Mouse (Mus musculus): Measurements from ENCODE around the gene Clec4e. TPM values are rescaled to one million over a fixed set of nuclear protein-coding genes. Genes with fewer than 3 reads are reported as not detected.
"Not testable (repeated sequence)": the region's sequence is repeated elsewhere in the genome, so short reads cannot be mapped to it uniquely, and the experiment has no call there.

The Clec4e gene
- polyA plus RNA-seq, 2 experiments, result 0.52 to 0.85 TPM

DNA sequence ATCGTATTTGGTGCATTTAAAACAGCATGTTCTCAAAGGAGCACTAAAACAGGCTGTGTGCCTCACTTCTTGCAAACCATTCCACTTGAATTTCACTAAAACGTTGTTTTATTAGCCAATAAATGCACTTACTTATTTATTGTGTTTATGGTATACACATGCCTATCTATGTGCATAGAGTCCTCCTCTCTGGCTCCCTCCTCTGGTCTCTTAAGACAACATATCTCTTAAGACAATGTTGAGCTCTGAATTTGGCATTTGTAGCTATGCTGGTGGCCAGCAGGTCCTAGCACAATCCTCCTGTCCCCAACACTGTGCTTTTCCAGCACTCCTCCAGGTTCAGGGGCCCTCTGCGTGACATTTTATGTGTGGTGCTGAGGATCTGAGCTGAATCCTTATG is 30.7 kb downstream of the Clec4e start:
- no peak for DNase-seq (ENCODE audit: low read depth in 3 of 3, low spot score in 3 of 3)
- 65% methylated on average over 3 of the region's 3 CpGs for WGBS (ENCODE audit: insufficient replicate concordance)
- Histone ChIP-seq H3K9me3 (ENCODE audit: control insufficient read depth, low read length) (no peaks in the 10 kb centered on the region), H3K9ac (replicated peaks) (no peak overlapping the region), H3K4me2 (ENCODE audit: low read depth) (no peak overlapping the region), H3K4me3 (ENCODE audit: insufficient read depth in 1 of 2, low read depth in 2 of 2, low read length in 2 of 2) (no peak overlapping the region), H3K27me3 (ENCODE audit: control insufficient read depth, insufficient read depth, low read length) (no peaks in the 10 kb centered on the region), H3K36me3 (replicated peaks; ENCODE audit: control insufficient read depth, insufficient read depth, low read depth) (no peaks in the 10 kb centered on the region), H3K27ac (no peak overlapping the region), H3K4me1 (replicated peaks; ENCODE audit: control insufficient read depth in 2 of 2, insufficient read depth in 2 of 2, low read length in 1 of 2) (peaks cover 0 to under 1% of the 10 kb centered on the region in 2 experiments; a peak in 1 of 4 replicates)
- ATAC-seq (ENCODE audit: insufficient read depth), result peak; percentile 32; the same call in 1 of the 2 replicates
- TF ChIP-seq EP300 (IDR thresholded peaks at IDR 0.05; ENCODE audit: low read depth) (no peak), CTCF (IDR thresholded peaks at IDR 0.05; ENCODE audit: low read depth) (peak; percentile 45)

DNA sequence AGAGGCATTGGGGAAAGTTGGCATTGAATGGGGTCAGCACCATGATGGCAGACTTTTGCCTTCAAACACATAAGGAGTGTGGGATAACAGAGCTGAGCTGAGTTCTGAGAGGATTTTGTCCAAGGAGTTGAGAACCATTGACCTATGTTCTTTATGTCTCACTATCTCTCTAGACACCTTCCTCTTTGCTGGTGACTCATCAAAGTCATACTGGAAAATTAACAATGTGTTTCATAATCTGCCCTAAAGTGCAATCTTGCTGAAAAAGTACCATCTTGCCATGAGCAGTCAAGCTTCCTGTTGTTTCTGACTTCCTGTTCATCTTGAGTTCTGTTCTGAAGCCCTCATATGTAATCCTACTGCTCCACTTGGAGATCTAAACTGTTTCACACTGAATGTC is 36.9 kb downstream of the Clec4e start:
- ATAC-seq (ENCODE audit: insufficient read depth) (peak; percentile 35; the same call in 1 of the 2 replicates), DNase-seq (ENCODE audit: low read depth in 3 of 3, low spot score in 3 of 3) (no peak)
- Histone ChIP-seq H3K4me3 (ENCODE audit: insufficient read depth in 1 of 2, low read depth in 2 of 2, low read length in 2 of 2) (no peak overlapping the region), H3K27me3 (ENCODE audit: control insufficient read depth, insufficient read depth, low read length) (no peaks in the 10 kb centered on the region), H3K27ac (no peak overlapping the region), H3K9ac (replicated peaks) (no peak overlapping the region), H3K36me3 (replicated peaks; ENCODE audit: control insufficient read depth, insufficient read depth, low read depth) (no peaks in the 10 kb centered on the region), H3K9me3 (ENCODE audit: control insufficient read depth, low read length) (no peaks in the 10 kb centered on the region), H3K4me2 (ENCODE audit: low read depth) (no peak overlapping the region), H3K4me1 (replicated peaks; ENCODE audit: control insufficient read depth in 2 of 2, insufficient read depth in 2 of 2, low read length in 1 of 2) (0 out of 4 replicates have a peak, but pooled peaks cover 0 to 2% of the 10 kb centered on the region in 2 experiments)
- TF ChIP-seq CTCF (IDR thresholded peaks at IDR 0.05; ENCODE audit: low read depth) (no peak), EP300 (IDR thresholded peaks at IDR 0.05; ENCODE audit: low read depth) (no peak)

DNA sequence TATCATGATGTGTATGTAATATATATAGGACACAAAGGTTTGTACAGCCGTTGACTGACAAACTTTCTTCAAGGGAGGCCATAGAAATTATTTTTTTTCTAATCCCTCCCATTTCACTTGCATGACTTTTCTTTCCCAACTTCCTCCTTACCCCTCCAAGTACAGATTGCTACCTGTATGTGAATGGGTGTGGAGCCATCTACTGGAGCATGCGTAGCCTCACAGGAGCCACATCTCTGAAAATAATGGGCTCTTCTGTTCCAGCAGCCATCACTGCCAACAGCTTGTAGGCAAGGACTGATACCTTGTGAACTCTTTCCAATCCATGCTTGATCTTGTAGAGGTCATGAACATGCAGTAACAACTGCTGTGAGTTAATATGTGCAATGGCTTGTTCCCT is 40.8 kb downstream of the Clec4e start:
- H3K27ac ChIP-seq; H3K4me3 ChIP-seq (ENCODE audit: insufficient read depth in 1 of 2, low read depth in 2 of 2, low read length in 2 of 2); H3K36me3 ChIP-seq (replicated peaks; ENCODE audit: control insufficient read depth, insufficient read depth, low read depth); H3K9me3 ChIP-seq (ENCODE audit: control insufficient read depth, low read length); H3K9ac ChIP-seq (replicated peaks); H3K4me1 ChIP-seq (replicated peaks; ENCODE audit: control insufficient read depth in 2 of 2, insufficient read depth in 2 of 2, low read length in 1 of 2); H3K4me2 ChIP-seq (ENCODE audit: low read depth); DNase-seq (ENCODE audit: low read depth in 3 of 3, low spot score in 3 of 3); H3K27me3 ChIP-seq (ENCODE audit: control insufficient read depth, insufficient read depth, low read length); ATAC-seq (ENCODE audit: insufficient read depth): not testable (repeated sequence)
- WGBS (ENCODE audit: insufficient replicate concordance), result 63% methylated on average over 2 of the region's 2 CpGs

DNA sequence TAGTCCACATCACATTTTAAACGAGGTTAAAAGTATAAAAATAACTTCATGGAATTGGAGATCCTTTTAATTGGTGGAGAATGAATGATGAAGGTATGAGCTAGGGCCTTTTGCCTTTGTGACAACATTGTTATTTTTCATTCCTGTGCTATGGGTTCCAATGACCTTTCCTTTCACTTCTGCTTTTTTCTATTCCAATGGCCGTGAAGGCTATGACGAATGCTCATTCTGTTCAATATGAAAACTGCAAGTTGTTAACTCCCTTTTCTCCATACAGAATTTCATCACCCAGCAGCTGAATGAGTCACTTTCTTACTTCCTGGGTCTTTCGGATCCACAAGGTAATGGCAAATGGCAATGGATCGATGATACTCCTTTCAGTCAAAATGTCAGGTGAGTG is 45.5 kb downstream of the Clec4e start:
- Histone ChIP-seq H3K9ac (replicated peaks) (no peak overlapping the region), H3K4me2 (ENCODE audit: low read depth) (no peak overlapping the region), H3K27ac (no peak overlapping the region), H3K9me3 (ENCODE audit: control insufficient read depth, low read length) (no peaks in the 10 kb centered on the region), H3K4me1 (replicated peaks; ENCODE audit: control insufficient read depth in 2 of 2, insufficient read depth in 2 of 2, low read length in 1 of 2) (no peaks in the 10 kb centered on the region), H3K36me3 (replicated peaks; ENCODE audit: control insufficient read depth, insufficient read depth, low read depth) (no peaks in the 10 kb centered on the region), H3K27me3 (ENCODE audit: control insufficient read depth, insufficient read depth, low read length) (no peaks in the 10 kb centered on the region), H3K4me3 (ENCODE audit: insufficient read depth in 1 of 2, low read depth in 2 of 2, low read length in 2 of 2) (no peak overlapping the region)
- ATAC-seq (ENCODE audit: insufficient read depth) (no peak), DNase-seq (ENCODE audit: low read depth in 3 of 3, low spot score in 3 of 3) (no peak)
- 65% methylated on average over 5 of the region's 5 CpGs for WGBS (ENCODE audit: insufficient replicate concordance)
- TF ChIP-seq EP300 (IDR thresholded peaks at IDR 0.05; ENCODE audit: low read depth), result no peak
- TF ChIP-seq CTCF (IDR thresholded peaks at IDR 0.05; ENCODE audit: low read depth), result no peak

DNA sequence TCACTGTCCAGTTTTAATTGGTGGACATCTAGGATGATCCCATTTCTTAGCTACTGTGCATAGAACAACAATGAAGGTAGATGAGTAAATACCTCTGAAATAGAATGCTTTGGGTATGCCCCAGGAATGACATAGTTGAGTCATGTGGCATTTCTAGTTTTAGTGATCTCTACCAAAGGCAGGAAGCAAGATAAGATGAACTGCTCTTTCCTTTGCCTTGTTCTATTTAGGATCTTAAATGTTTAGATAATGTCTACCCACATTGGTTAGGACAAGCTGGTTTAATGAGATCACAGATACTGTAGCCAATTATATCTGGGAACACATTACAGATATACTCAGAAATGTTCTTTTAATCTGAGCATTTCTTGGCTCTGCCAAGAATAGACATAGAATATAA is 52.1 kb downstream of the Clec4e start:
- no peaks in the 10 kb centered on the region for H3K9me3 ChIP-seq (ENCODE audit: control insufficient read depth, low read length)
- ATAC-seq (ENCODE audit: insufficient read depth), result no peak
- no peak overlapping the region for H3K4me3 ChIP-seq (ENCODE audit: insufficient read depth in 1 of 2, low read depth in 2 of 2, low read length in 2 of 2)
- H3K36me3 ChIP-seq (replicated peaks; ENCODE audit: control insufficient read depth, insufficient read depth, low read depth), result no peaks in the 10 kb centered on the region
- no peaks in the 10 kb centered on the region for H3K27me3 ChIP-seq (ENCODE audit: control insufficient read depth, insufficient read depth, low read length)
- H3K4me2 ChIP-seq (ENCODE audit: low read depth), result no peak overlapping the region
- no peaks in the 10 kb centered on the region for H3K4me1 ChIP-seq (replicated peaks; ENCODE audit: control insufficient read depth in 2 of 2, insufficient read depth in 2 of 2, low read length in 1 of 2)
- no peak for DNase-seq (ENCODE audit: low read depth in 3 of 3, low spot score in 3 of 3)
- TF ChIP-seq CTCF (IDR thresholded peaks at IDR 0.05; ENCODE audit: low read depth) (no peak), EP300 (IDR thresholded peaks at IDR 0.05; ENCODE audit: low read depth) (no peak)
- no peak overlapping the region for H3K9ac ChIP-seq (replicated peaks)
- no peak overlapping the region for H3K27ac ChIP-seq

Other genes starting within 250 kb of the Clec4e start
- 0.06 TPM in 2 replicates for gene Clec4b1, start 239.9 kb downstream of the Clec4e start, polyA plus RNA-seq (2012; rRNA removed)
- not detected in 2 replicates for gene Clec4b1, start 239.9 kb downstream of the Clec4e start, polyA plus RNA-seq (2014; fragmentation: Nextera tagmentation; extraction: Ambion mirVana)
- 1.7 and 3.1 TPM in 2 replicates for gene Clec4a2, start 183.4 kb downstream of the Clec4e start, polyA plus RNA-seq (2012; rRNA removed)
- 6.5 and 9.9 TPM in 2 replicates for gene Clec4a2, start 183.4 kb downstream of the Clec4e start, polyA plus RNA-seq (2014; fragmentation: Nextera tagmentation; extraction: Ambion mirVana)
- gene Clec4b2, start 117.0 kb downstream of the Clec4e start, polyA plus RNA-seq (2012; rRNA removed), result 0.04 and 0.08 TPM in 2 replicates
- gene Clec4b2, start 117.0 kb downstream of the Clec4e start, polyA plus RNA-seq (2014; fragmentation: Nextera tagmentation; extraction: Ambion mirVana), result 0.11 TPM in 1 of 2 replicates, not detected in the other
- 4.2 and 6.0 TPM in 2 replicates for gene Clec4n, start 60.0 kb downstream of the Clec4e start, polyA plus RNA-seq (2012; rRNA removed)
- 12.0 and 14.2 TPM in 2 replicates for gene Clec4n, start 60.0 kb downstream of the Clec4e start, polyA plus RNA-seq (2014; fragmentation: Nextera tagmentation; extraction: Ambion mirVana)
- 0.37 and 0.59 TPM in 2 replicates for gene Clec4d, start 27.8 kb downstream of the Clec4e start, polyA plus RNA-seq (2012; rRNA removed)
- gene Clec4d, start 27.8 kb downstream of the Clec4e start, polyA plus RNA-seq (2014; fragmentation: Nextera tagmentation; extraction: Ambion mirVana), result 0.81 and 0.92 TPM in 2 replicates
- not detected in 2 replicates for gene Vmn2r19, start 18.5 kb upstream of the Clec4e start, polyA plus RNA-seq (2012; rRNA removed)
- not detected in 2 replicates for gene Vmn2r19, start 18.5 kb upstream of the Clec4e start, polyA plus RNA-seq (2014; fragmentation: Nextera tagmentation; extraction: Ambion mirVana)
- not detected in 2 replicates for gene Vmn2r20, start 128.2 kb upstream of the Clec4e start, polyA plus RNA-seq (2012; rRNA removed)
- gene Vmn2r20, start 128.2 kb upstream of the Clec4e start, polyA plus RNA-seq (2014; fragmentation: Nextera tagmentation; extraction: Ambion mirVana), result not detected in 2 replicates
- gene Vmn2r21, start 243.5 kb upstream of the Clec4e start, polyA plus RNA-seq (2012; rRNA removed), result not detected in 2 replicates
- not detected in 2 replicates for gene Vmn2r21, start 243.5 kb upstream of the Clec4e start, polyA plus RNA-seq (2014; fragmentation: Nextera tagmentation; extraction: Ambion mirVana)

Data from liver, embryonic 14.5 days (tissue).